Mouse (Mus musculus) CH12.LX (cell line): ENCODE data around the gene Sorbs2. TPM values are rescaled to one million over a fixed set of nuclear protein-coding genes. Genes with fewer than 3 reads are reported as not detected.

Experiments
- DNase-seq: peaks from one replicate; pipeline ENCODE4 v3.0.0-alpha.2; 2013; ENCODE audit errors: extremely low read depth
- H3K27ac ChIP-seq: 2 replicates; pipeline ENCODE4 v1.5.1; 2012; ENCODE audit warnings: low read depth, mild to moderate bottlenecking, control low read depth, moderate library complexity; ENCODE audit not compliant: insufficient read depth
- H3K27me3 ChIP-seq: replicated peaks from 2 replicates; pipeline ENCODE3; 2012; ENCODE audit warnings: inconsistent platforms
- H3K36me3 ChIP-seq, 2 experiments: replicated peaks in 1 of 2; 2 replicates each; pipeline versions ENCODE3 to v1.6.1; 2012; ENCODE audit warnings: inconsistent platforms in 1 of 2, low read length in 1 of 2, mild to moderate bottlenecking in 1 of 2, mixed read lengths in 1 of 2, moderate library complexity in 1 of 2; ENCODE audit not compliant: control insufficient read depth in 1 of 2, insufficient read depth in 1 of 2
- H3K4me1 ChIP-seq, 2 experiments: 2 replicates each; pipeline ENCODE4 v1.6.1; 2012; ENCODE audit warnings: inconsistent platforms in 1 of 2, moderate library complexity in 1 of 2; ENCODE audit not compliant: insufficient read depth in 2 of 2, control insufficient read depth in 1 of 2
- H3K4me2 ChIP-seq: 2 replicates; pipeline ENCODE4 v1.6.1; 2012; ENCODE audit warnings: low read depth, mild to moderate bottlenecking, control low read depth; ENCODE audit not compliant: poor library complexity, insufficient read depth, severe bottlenecking
- H3K4me3 ChIP-seq, 3 experiments: fragments of 150-350 bp in 1 of 3; sonication (generic) in 1 of 3; replicated peaks in 1 of 3; 2 replicates each; pipeline versions ENCODE3 to v1.5.1; 2011 to 2012; ENCODE audit warnings: low read depth in 2 of 3, low read length in 2 of 3, mild to moderate bottlenecking in 2 of 3, moderate library complexity in 2 of 3, control low read depth in 1 of 3, improper control_type of control experiment in 1 of 3, inconsistent platforms in 1 of 3, mixed read lengths in 1 of 3; ENCODE audit not compliant: poor library complexity in 1 of 3
- H3K79me2 ChIP-seq: replicated peaks from 2 replicates; pipeline ENCODE4 v1.6.1; 2012; ENCODE audit warnings: mild to moderate bottlenecking, moderate library complexity; ENCODE audit not compliant: control insufficient read depth, poor library complexity, insufficient read depth, severe bottlenecking; ENCODE audit errors: extremely low read depth
- H3K9ac ChIP-seq: 2 replicates; pipeline ENCODE4 v1.6.1; 2012; ENCODE audit warnings: low read depth, mild to moderate bottlenecking, control low read depth, moderate library complexity; ENCODE audit not compliant: insufficient read depth
- H3K9me3 ChIP-seq: replicated peaks from 2 replicates; pipeline ENCODE3; 2012; ENCODE audit warnings: low read length, inconsistent platforms, mixed read lengths
- E2F4 ChIP-seq: IDR thresholded peaks from 2 replicates; pipeline ENCODE4 v1.6.1; 2011; ENCODE audit warnings: low read depth, low read length, improper control_type of control experiment; ENCODE audit not compliant: insufficient replicate concordance
- ELF1 ChIP-seq: IDR thresholded peaks from 2 replicates; pipeline ENCODE4 v1.6.1; 2014; ENCODE audit warnings: low read depth, mild to moderate bottlenecking, inconsistent platforms, low read length, improper control_type of control experiment
- EP300 ChIP-seq: IDR thresholded peaks from 2 replicates; pipeline ENCODE4 v1.6.1; 2011; ENCODE audit warnings: low read length, improper control_type of control experiment
- HCFC1 ChIP-seq: IDR thresholded peaks from 2 replicates; pipeline ENCODE4 v1.6.1; 2012; ENCODE audit warnings: low read depth, mild to moderate bottlenecking, inconsistent platforms, low read length, improper control_type of control experiment
- IRF4 ChIP-seq: IDR thresholded peaks from 2 replicates; pipeline ENCODE4 v1.6.1; 2014; ENCODE audit warnings: low read depth, mild to moderate bottlenecking, inconsistent platforms, low read length, improper control_type of control experiment
- MAZ ChIP-seq: IDR thresholded peaks from 2 replicates; pipeline ENCODE4 v1.6.1; 2012; ENCODE audit warnings: low read depth, mild to moderate bottlenecking, inconsistent platforms, low read length, improper control_type of control experiment, moderate library complexity
- MXI1 ChIP-seq: IDR thresholded peaks from 2 replicates; pipeline ENCODE4 v1.6.1; 2011; ENCODE audit warnings: mild to moderate bottlenecking, low read depth, low read length, improper control_type of control experiment
- NELFE ChIP-seq: IDR thresholded peaks from 2 replicates; pipeline ENCODE4 v1.6.1; 2011; ENCODE audit warnings: low read depth, low read length, improper control_type of control experiment
- PAX5 ChIP-seq: IDR thresholded peaks from 2 replicates; pipeline ENCODE4 v1.6.1; 2012; ENCODE audit warnings: low read length, inconsistent platforms, mixed read lengths
- RAD21 ChIP-seq: IDR thresholded peaks from 2 replicates; pipeline ENCODE4 v1.6.1; 2011; ENCODE audit warnings: low read depth, mild to moderate bottlenecking, low read length, improper control_type of control experiment, moderate library complexity
- RCOR1 ChIP-seq: conservative IDR thresholded peaks from 2 replicates; pipeline ENCODE4 v1.6.1; 2012; ENCODE audit warnings: low read depth, mild to moderate bottlenecking, inconsistent platforms, low read length, improper control_type of control experiment
- SMC3 ChIP-seq: IDR thresholded peaks from 2 replicates; pipeline ENCODE4 v1.6.1; 2011; ENCODE audit warnings: low read depth, low read length, improper control_type of control experiment
- TBP ChIP-seq: conservative IDR thresholded peaks from 2 replicates; pipeline ENCODE4 v1.6.1; 2011; ENCODE audit warnings: low read depth, low read length, improper control_type of control experiment
- TCF12 ChIP-seq: IDR thresholded peaks from 2 replicates; pipeline ENCODE4 v1.6.1; 2014; ENCODE audit warnings: low read depth, mild to moderate bottlenecking, inconsistent platforms, low read length, improper control_type of control experiment
- UBTF ChIP-seq: IDR thresholded peaks from 2 replicates; pipeline ENCODE4 v1.6.1; 2012; ENCODE audit warnings: low read depth, mild to moderate bottlenecking, inconsistent platforms, low read length, improper control_type of control experiment, moderate library complexity
- USF1 ChIP-seq: IDR thresholded peaks from 2 replicates; pipeline ENCODE4 v1.6.1; 2014; ENCODE audit warnings: low read depth, mild to moderate bottlenecking, inconsistent platforms, low read length, improper control_type of control experiment
- USF2 ChIP-seq: conservative IDR thresholded peaks from 2 replicates; pipeline ENCODE4 v1.6.1; 2011; ENCODE audit warnings: low read depth, low read length, improper control_type of control experiment
- ZKSCAN1 ChIP-seq: IDR thresholded peaks from 2 replicates; pipeline ENCODE4 v1.6.1; 2012; ENCODE audit warnings: low read depth, inconsistent platforms, low read length, improper control_type of control experiment, borderline replicate concordance
- dilution Hi-C: fragments of 300-500 bp; cut with MboI; formaldehyde crosslinking; loops from 2 replicates; pipeline ENCODE4 v1.14.3; 2020; ENCODE audit warnings: low sequenced_read_pairs; ENCODE audit not compliant: extremely low pct_unique_long_range_greater_than_20kb, extremely low pct_ligation_motif_present
- in situ Hi-C: fragments of 300-500 bp; cut with MboI; formaldehyde crosslinking; loops from 3 replicates; pipeline ENCODE4 v1.14.3; 2019; ENCODE audit warnings: low sequenced_read_pairs, low pct_ligation_motif_present, low pct_unique_long_range_greater_than_20kb, mixed read lengths
- polyA plus RNA-seq: library from polyadenylated mRNA; unstranded; fragments of >175 nt; gene quantifications from 2 replicates; pipeline ENCODE4 v1.2.1, GENCODE M21; 2012; ENCODE audit warnings: low read depth; ENCODE audit not compliant: insufficient read length
- total RNA-seq, 2 experiments: library from RNA; depleted of rRNA; stranded (reverse); fragments of 300-350 nt in 1 of 2; fragments of >200 nt in 1 of 2; gene quantifications; 2 replicates each; pipeline ENCODE4 v1.2.3; 2012 to 2014

Sorbs2 gene
- total and polyA plus RNA-seq, 3 experiments = not detected

DNA sequence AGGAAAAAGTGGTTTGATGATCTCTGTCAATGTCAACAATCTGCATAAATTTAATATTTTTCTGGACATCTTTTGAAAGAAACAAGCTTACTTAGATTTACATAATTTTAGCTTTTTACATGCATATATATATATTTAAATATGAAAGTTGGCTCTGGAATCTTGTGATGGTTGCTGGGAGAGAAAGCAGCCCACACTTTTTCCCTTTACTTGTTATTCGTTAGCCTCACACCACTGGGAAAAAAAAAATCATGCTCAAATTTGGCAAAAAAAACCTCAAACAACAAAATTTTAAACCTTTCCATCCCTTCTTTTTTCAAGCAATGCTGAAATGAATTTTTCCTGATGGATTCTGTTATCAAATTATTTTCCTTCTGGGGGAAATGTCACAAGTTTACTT, 97.8 kb downstream of the Sorbs2 start:
- no peak overlapping the region for H3K9ac ChIP-seq
- H3K4me2 ChIP-seq = no peak overlapping the region
- no peaks in the 10 kb centered on the region for H3K9me3 ChIP-seq
- H3K4me1 ChIP-seq = no peaks in the 10 kb centered on the region
- H3K27me3 ChIP-seq = no peaks in the 10 kb centered on the region
- in situ Hi-C loops = no loop called here
- H3K27ac ChIP-seq = no peak overlapping the region
- H3K4me3 ChIP-seq = no peak overlapping the region
- H3K79me2 ChIP-seq = no peaks in the 10 kb centered on the region
- dilution Hi-C loops = no loop called here
- DNase-seq = no peak
- TF ChIP-seq HCFC1 (no peak), IRF4 (no peak), RCOR1 (no peak), E2F4 (no peak), ZKSCAN1 (no peak), RAD21 (no peak), USF1 (no peak), SMC3 (no peak), PAX5 (no peak), EP300 (no peak), TBP (no peak), ELF1 (no peak), MAZ (no peak), NELFE (no peak)
- TF ChIP-seq, all 38 proteins: peak for 0
- H3K36me3 ChIP-seq = no peaks in the 10 kb centered on the region

DNA sequence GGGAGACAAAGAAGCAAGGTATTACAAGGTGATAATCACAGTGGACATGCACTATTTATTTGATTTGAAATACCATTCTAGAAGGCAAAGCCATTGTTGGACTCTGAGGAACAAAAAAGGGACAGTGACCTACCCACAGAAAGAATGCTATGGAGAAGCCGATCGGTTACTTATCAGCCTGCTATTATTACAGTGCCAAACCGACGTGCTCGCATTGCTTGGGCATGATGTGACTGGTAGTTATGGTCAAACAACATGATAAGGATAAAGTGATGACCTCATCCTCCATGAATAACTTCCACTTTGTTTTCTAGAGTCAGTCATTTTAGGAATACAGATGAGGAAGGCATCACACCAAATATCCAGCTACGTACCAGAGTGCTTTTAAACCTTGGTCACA, 99.4 kb downstream of the Sorbs2 start:
- no peak for DNase-seq
- no peaks in the 10 kb centered on the region for H3K27me3 ChIP-seq
- in situ Hi-C loops = no loop called here
- no peak for TF ChIP-seq E2F4
- TF ChIP-seq TCF12 = no peak
- TF ChIP-seq MAZ = no peak
- no peak for TF ChIP-seq ZKSCAN1
- TF ChIP-seq UBTF = no peak
- no peak for TF ChIP-seq MXI1
- TF ChIP-seq USF2 = no peak
- H3K4me1 ChIP-seq = no peaks in the 10 kb centered on the region
- H3K79me2 ChIP-seq = no peaks in the 10 kb centered on the region
- no peaks in the 10 kb centered on the region for H3K36me3 ChIP-seq
- no peak overlapping the region for H3K27ac ChIP-seq
- dilution Hi-C loops = no loop called here
- H3K9me3 ChIP-seq = no peaks in the 10 kb centered on the region
- no peak overlapping the region for H3K9ac ChIP-seq
- no peak overlapping the region for H3K4me3 ChIP-seq
- H3K4me2 ChIP-seq = no peak overlapping the region
